Mouse (Mus musculus) midbrain, embryonic 12.5 days (tissue): ENCODE results near the gene S100a1. TPM values are rescaled to one million over a fixed set of nuclear protein-coding genes. Genes with fewer than 3 reads are reported as not detected.
A peak's percentile ranks its signal among the peaks of the same experiment; 100 is the strongest.

ENCODE experiments used
- ATAC-seq: fragments of 200-750 bp; cut with Nextera tagmentation; 2 replicates; pipeline ENCODE4 v1.8.0; 2017; ENCODE audit warnings: low read depth, moderate TSS enrichment, moderate library complexity; ENCODE audit not compliant: low FRiP score
- H3K27ac ChIP-seq: fragments of 300-500 bp; sonication (generic); replicated peaks from 2 replicates; pipeline ENCODE4 v1.5.1; 2016; ENCODE audit warnings: mild to moderate bottlenecking
- H3K27me3 ChIP-seq: fragments of 300-500 bp; sonication (generic); 2 replicates; pipeline ENCODE4 v1.6.1; 2016; ENCODE audit warnings: mild to moderate bottlenecking
- H3K36me3 ChIP-seq: fragments of 300-500 bp; sonication (generic); 2 replicates; pipeline ENCODE4 v1.6.1; 2016
- H3K4me1 ChIP-seq: fragments of 300-500 bp; sonication (generic); 2 replicates; pipeline ENCODE4 v1.6.1; 2016
- H3K4me2 ChIP-seq: fragments of 300-500 bp; sonication (generic); replicated peaks from 2 replicates; pipeline ENCODE4 v1.6.1; 2016; ENCODE audit warnings: mild to moderate bottlenecking, moderate library complexity
- H3K4me3 ChIP-seq: fragments of 300-500 bp; sonication (generic); 2 replicates; pipeline ENCODE4 v1.5.1; 2016; ENCODE audit warnings: mild to moderate bottlenecking
- H3K9ac ChIP-seq: fragments of 300-500 bp; sonication (generic); replicated peaks from 2 replicates; pipeline ENCODE4 v1.6.1; 2016; ENCODE audit warnings: mild to moderate bottlenecking, moderate library complexity
- H3K9me3 ChIP-seq: fragments of 300-500 bp; sonication (generic); 2 replicates; pipeline ENCODE4 v1.6.1; 2016; ENCODE audit warnings: mild to moderate bottlenecking
- WGBS: fragments of 180-500 bp; shearing (Covaris S2); methylation state at CpG from one replicate; pipeline ENCODE4 v1.1.7; 2016; 5-methylcytosine and 5-hydroxymethylcytosine counted together
- polyA plus RNA-seq: library from polyadenylated mRNA; unstranded; fragments of >200 nt; fragmentation: Nextera tagmentation; extraction: Ambion mirVana; gene quantifications from 2 replicates; pipeline ENCODE4 v1.2.1, GENCODE M21; 2016

S100a1 gene
- polyA plus RNA-seq, 1 experiment from 2014 or later, result 6.4 TPM

- H3K4me3 ChIP-seq, result peak within 1 kb of the TSS; percentile 87
- peak within 1 kb of the TSS; percentile 91 for H3K9ac ChIP-seq
- H3K9me3 ChIP-seq, result no peaks in the 10 kb centered on the region
- ATAC-seq, result peak; percentile 99
- H3K27me3 ChIP-seq, result no peaks in the 10 kb centered on the region
- peak within 1 kb of the TSS; percentile 73 for H3K4me2 ChIP-seq
- H3K36me3 ChIP-seq, result peaks cover 37% of the 10 kb centered on the region
- H3K27ac ChIP-seq, result peak within 1 kb of the TSS; percentile 96
- WGBS, result under 1% methylated on average over 45 of the region's 45 CpGs
- H3K4me1 ChIP-seq, result peaks cover 10% of the 10 kb centered on the region; the same call in 1 of the 2 replicates
Observed at GRCm38 (mm10) chr3:90475831-90476611, 38.2 kb downstream of the S100a1 start, which contains the start of gene Ilf2. TSS of gene Ilf2 (plus strand) at chr3:90476126.

GRCm38 (mm10) chr3:90475151-90475830, 38.9 kb downstream of the S100a1 start:
- Histone ChIP-seq H3K4me1 (peaks cover 10% of the 10 kb centered on the region; the same call in 1 of the 2 replicates), H3K9me3 (no peaks in the 10 kb centered on the region), H3K9ac (no peak overlapping the region), H3K4me3 (peak overlapping the region; percentile 19; the same call in 1 of the 2 replicates), H3K27ac (no peak overlapping the region), H3K4me2 (0 out of 2 replicates have a peak overlapping the region, but pooled peaks have one; percentile 21), H3K36me3 (peaks cover 30% of the 10 kb centered on the region), H3K27me3 (no peaks in the 10 kb centered on the region)
- WGBS, result 42% methylated on average over 16 of the region's 16 CpGs
- peak; percentile 27 for ATAC-seq

GRCm38 (mm10) chr3:90472213-90472612, 42.0 kb downstream of the S100a1 start:
- H3K36me3 ChIP-seq, result 0 out of 2 replicates have a peak, but pooled peaks cover under 1% of the 10 kb centered on the region
- no peak overlapping the region for H3K27ac ChIP-seq
- H3K9ac ChIP-seq, result no peak overlapping the region
- H3K4me2 ChIP-seq, result no peak overlapping the region
- H3K27me3 ChIP-seq, result peaks cover 8% of the 10 kb centered on the region; the same call in 1 of the 2 replicates
- H3K4me3 ChIP-seq, result no peak overlapping the region
- H3K4me1 ChIP-seq, result 0 out of 2 replicates have a peak, but pooled peaks cover 5% of the 10 kb centered on the region
- ATAC-seq, result no peak
- WGBS, result 35% methylated on average over 3 of the region's 3 CpGs
- H3K9me3 ChIP-seq, result no peaks in the 10 kb centered on the region

GRCm38 (mm10) chr3:90467618-90468300, 46.4 kb downstream of the S100a1 start:
- H3K4me2 ChIP-seq, result no peak overlapping the region
- peaks cover 47% of the 10 kb centered on the region for H3K27me3 ChIP-seq
- ATAC-seq, result no peak
- no peaks in the 10 kb centered on the region for H3K9me3 ChIP-seq
- H3K36me3 ChIP-seq, result no peaks in the 10 kb centered on the region
- WGBS, result 93% methylated on average over 10 of the region's 10 CpGs
- H3K9ac ChIP-seq, result no peak overlapping the region
- no peak overlapping the region for H3K4me3 ChIP-seq
- peaks cover 14% of the 10 kb centered on the region for H3K4me1 ChIP-seq
- H3K27ac ChIP-seq, result no peak overlapping the region

GRCm38 (mm10) chr3:90466311-90466766, 47.9 kb downstream of the S100a1 start:
- Histone ChIP-seq H3K27ac (no peak overlapping the region), H3K9me3 (no peaks in the 10 kb centered on the region), H3K4me2 (peak overlapping the region; percentile 86), H3K36me3 (no peaks in the 10 kb centered on the region), H3K4me1 (peaks cover 14% of the 10 kb centered on the region), H3K27me3 (peaks cover 60% of the 10 kb centered on the region), H3K9ac (peak overlapping the region; percentile 46; the same call in 1 of the 2 replicates), H3K4me3 (peak overlapping the region; percentile 53)
- WGBS, result 0% methylated on average over 15 of the region's 15 CpGs
- peak; percentile 48 for ATAC-seq

- ATAC-seq, result peak; percentile 55
- WGBS, result 2% methylated on average over 35 of the region's 49 CpGs
Observed at GRCm38 (mm10) chr3:90465686-90466310, 48.4 kb downstream of the S100a1 start, which contains the start of gene Npr1. TSS of gene Npr1 (minus strand) at chr3:90465866.

GRCm38 (mm10) chr3:90465081-90465685, 49.0 kb downstream of the S100a1 start:
- Histone ChIP-seq H3K27me3 (peaks cover 70% of the 10 kb centered on the region), H3K4me1 (peaks cover 14% of the 10 kb centered on the region), H3K4me3 (peak overlapping the region; percentile 53), H3K9me3 (no peaks in the 10 kb centered on the region), H3K36me3 (no peaks in the 10 kb centered on the region), H3K27ac (no peak overlapping the region), H3K9ac (peak overlapping the region; percentile 46; the same call in 1 of the 2 replicates), H3K4me2 (peak overlapping the region; percentile 86)
- under 1% methylated on average over 75 of the region's 75 CpGs for WGBS
- ATAC-seq, result peak; percentile 34; the same call in 1 of the 2 replicates

More at GRCm38 (mm10) chr3:90465686-90466310, 48.4 kb downstream of the S100a1 start, which contains the start of gene Npr1:
- no peak within 1 kb of the TSS for H3K27ac ChIP-seq
- H3K4me2 ChIP-seq, result peak within 1 kb of the TSS; percentile 86
- H3K4me1 ChIP-seq, result peaks cover 14% of the 10 kb centered on the region
- H3K4me3 ChIP-seq, result peak within 1 kb of the TSS; percentile 53
- H3K27me3 ChIP-seq, result peaks cover 66% of the 10 kb centered on the region
- no peaks in the 10 kb centered on the region for H3K9me3 ChIP-seq
- H3K36me3 ChIP-seq, result no peaks in the 10 kb centered on the region
- H3K9ac ChIP-seq, result peak within 1 kb of the TSS; percentile 46; the same call in 1 of the 2 replicates

- Histone ChIP-seq H3K4me2 (peak overlapping the region; percentile 86), H3K36me3 (no peaks in the 10 kb centered on the region), H3K9ac (no peak overlapping the region), H3K4me3 (peak overlapping the region; percentile 53), H3K4me1 (peaks cover 14% of the 10 kb centered on the region), H3K9me3 (no peaks in the 10 kb centered on the region), H3K27ac (no peak overlapping the region), H3K27me3 (peaks cover 75% of the 10 kb centered on the region)
- ATAC-seq, result 0 out of 2 replicates have a peak, but pooled peaks have one; percentile 20
- 11% methylated on average over 37 of the region's 37 CpGs for WGBS
Observed at GRCm38 (mm10) chr3:90464552-90465080, 49.6 kb downstream of the S100a1 start.

GRCm38 (mm10) chr3:90462579-90462978, 51.6 kb downstream of the S100a1 start:
- H3K4me2 ChIP-seq, result no peak overlapping the region
- H3K4me1 ChIP-seq, result peaks cover 14% of the 10 kb centered on the region
- peaks cover 76% of the 10 kb centered on the region for H3K27me3 ChIP-seq
- no peak overlapping the region for H3K27ac ChIP-seq
- ATAC-seq, result no peak
- 38% methylated on average over 7 of the region's 7 CpGs for WGBS
- no peaks in the 10 kb centered on the region for H3K9me3 ChIP-seq
- H3K4me3 ChIP-seq, result no peak overlapping the region
- no peaks in the 10 kb centered on the region for H3K36me3 ChIP-seq
- no peak overlapping the region for H3K9ac ChIP-seq

- ATAC-seq, result no peak
- Histone ChIP-seq H3K9me3 (no peaks in the 10 kb centered on the region), H3K36me3 (no peaks in the 10 kb centered on the region), H3K27me3 (peaks cover 73% of the 10 kb centered on the region), H3K9ac (no peak overlapping the region), H3K4me1 (peaks cover 14% of the 10 kb centered on the region), H3K4me3 (no peak overlapping the region), H3K4me2 (no peak overlapping the region), H3K27ac (no peak overlapping the region)
- WGBS, result 92% methylated on average over 3 of the region's 3 CpGs
Observed at GRCm38 (mm10) chr3:90461935-90462334, 52.3 kb downstream of the S100a1 start.
